Mouse (Mus musculus): ENCODE results near the gene Grin2a.

DNA sequence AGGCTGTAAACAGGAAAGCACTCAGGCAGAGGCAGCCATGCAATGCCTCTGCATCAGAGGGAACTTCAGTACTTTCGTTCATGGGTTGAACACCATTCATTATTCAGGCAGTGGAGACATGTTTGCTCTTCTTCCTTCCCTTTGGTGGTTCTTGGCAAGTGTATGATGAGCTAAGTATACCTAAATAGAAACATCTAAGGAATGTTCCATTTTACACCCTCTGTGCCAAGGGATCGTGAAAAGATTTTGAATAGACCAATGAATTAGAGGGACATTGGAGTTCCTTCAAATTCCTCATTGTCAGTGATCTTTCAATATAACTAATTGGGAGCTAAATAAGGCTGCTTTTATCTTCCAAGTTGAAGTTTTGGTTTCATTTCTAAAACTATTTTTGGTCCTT lies 284.0 kb downstream of the Grin2a start:
- TF ChIP-seq CTCF (IDR thresholded peaks at IDR 0.05; ENCODE audit: low read depth): no peak
- no peak for TF ChIP-seq EP300 (IDR thresholded peaks at IDR 0.05; ENCODE audit: low read depth)

Measured in liver, embryonic 14.5 days (tissue).